Mouse (Mus musculus) stomach, embryonic 14.5 days (tissue): Measurements from ENCODE around the gene Adssl1. TPM values are rescaled to one million over a fixed set of nuclear protein-coding genes. Genes with fewer than 3 reads are reported as not detected.

Experiments
- ATAC-seq: fragments of 200-750 bp; cut with Nextera tagmentation; 2 replicates; pipeline ENCODE4 v1.8.0; 2017; ENCODE audit warnings: low read depth, moderate TSS enrichment; ENCODE audit not compliant: insufficient number of reproducible peaks, insufficient read depth, low FRiP score
- H3K27ac ChIP-seq: fragments of 300-500 bp; sonication (generic); 2 replicates; pipeline ENCODE4 v1.5.1; 2014; ENCODE audit warnings: mild to moderate bottlenecking, low read length, moderate library complexity, mixed read lengths
- H3K27me3 ChIP-seq: fragments of 300-500 bp; sonication (generic); 2 replicates; pipeline ENCODE4 v1.6.1; 2014; ENCODE audit warnings: low read length, control low read depth, mixed read lengths; ENCODE audit not compliant: control insufficient read depth, insufficient read depth
- H3K36me3 ChIP-seq: fragments of 300-500 bp; sonication (generic); 2 replicates; pipeline ENCODE4 v1.6.1; 2014; ENCODE audit warnings: mild to moderate bottlenecking, control low read depth, low read length, moderate library complexity, mixed read lengths; ENCODE audit not compliant: control insufficient read depth, insufficient read depth
- H3K4me1 ChIP-seq: fragments of 300-500 bp; sonication (generic); 2 replicates; pipeline ENCODE4 v1.6.1; 2014; ENCODE audit warnings: low read length, control low read depth, mixed read lengths; ENCODE audit not compliant: control insufficient read depth, insufficient read depth
- H3K4me2 ChIP-seq: fragments of 300-500 bp; sonication (generic); replicated peaks from 2 replicates; pipeline ENCODE4 v1.6.1; 2014; ENCODE audit warnings: low read depth, low read length, control low read depth
- H3K4me3 ChIP-seq: fragments of 300-500 bp; sonication (generic); 2 replicates; pipeline ENCODE4 v1.5.1; 2014; ENCODE audit warnings: low read depth, low read length, control low read depth
- H3K9ac ChIP-seq: fragments of 300-500 bp; sonication (generic); replicated peaks from 2 replicates; pipeline ENCODE4 v1.6.1; 2014; ENCODE audit warnings: low read depth, mild to moderate bottlenecking, control low read depth, low read length, moderate library complexity, mixed read lengths
- H3K9me3 ChIP-seq: fragments of 300-500 bp; sonication (generic); 2 replicates; pipeline ENCODE4 v1.6.1; 2016; ENCODE audit warnings: low read depth, low read length, control low read depth; ENCODE audit not compliant: control insufficient read depth
- WGBS: fragments of 180-500 bp; shearing (Covaris S2); extraction: QIAGEN DNeasy Blood & Tissue Kit; methylation state at CpG from one replicate; pipeline ENCODE4 v1.1.7; 2014; 5-methylcytosine and 5-hydroxymethylcytosine counted together
- polyA plus RNA-seq: library from polyadenylated mRNA; unstranded; fragments of >200 nt; fragmentation: Nextera tagmentation; extraction: Ambion mirVana; gene quantifications from 2 replicates; pipeline ENCODE4 v1.2.1, GENCODE M21; 2014

The Adssl1 gene
- polyA plus RNA-seq, 1 experiment from 2014 or later = 3.1 TPM

DNA sequence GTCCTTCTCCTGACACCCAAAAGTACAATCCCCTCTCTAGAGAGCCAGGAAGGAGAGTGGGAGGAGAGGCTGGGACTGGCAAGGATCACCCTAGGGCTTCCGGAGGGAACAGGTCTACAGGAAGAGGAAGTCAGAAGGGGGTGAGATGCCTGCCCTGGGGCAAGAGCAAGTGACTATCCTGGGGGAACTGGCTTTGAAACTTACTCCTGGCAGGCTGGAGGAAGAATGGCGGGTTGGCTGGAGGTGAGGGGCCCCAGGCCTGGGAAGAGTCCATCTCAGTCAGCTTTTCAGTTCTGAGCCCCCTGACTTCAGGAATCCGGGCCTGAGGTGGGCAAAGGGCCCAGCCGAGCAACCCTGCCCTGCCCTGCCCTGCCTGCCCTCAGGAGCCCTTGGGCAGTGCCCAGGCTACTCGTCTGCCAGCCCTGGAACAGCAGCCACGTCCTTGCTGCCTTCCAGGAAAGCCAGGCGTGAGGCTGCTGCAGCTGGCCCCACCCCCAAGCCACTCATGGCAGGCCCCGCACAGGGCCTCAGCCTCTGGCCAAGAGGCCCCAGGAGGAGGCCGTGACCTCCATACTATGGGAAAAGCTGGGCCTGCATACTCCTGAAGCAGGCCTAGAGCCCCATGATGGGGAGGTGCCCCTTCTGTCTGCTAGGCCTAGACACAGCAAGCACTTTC lies 51.0 kb downstream of the Adssl1 start:
- Histone ChIP-seq H3K9me3 (no peaks in the 10 kb centered on the region), H3K27ac (no peak overlapping the region; the same call in 1 of the 2 replicates), H3K36me3 (peaks cover 50% of the 10 kb centered on the region), H3K27me3 (no peaks in the 10 kb centered on the region), H3K4me3 (no peak overlapping the region), H3K9ac (0 out of 2 replicates have a peak overlapping the region, but pooled peaks have one; percentile 22), H3K4me1 (peaks cover 52% of the 10 kb centered on the region), H3K4me2 (peak overlapping the region; percentile 95; the same call in 1 of the 2 replicates)
- 38% methylated on average over 9 of the region's 9 CpGs for WGBS
- no peak for ATAC-seq

- no peaks in the 10 kb centered on the region for H3K9me3 ChIP-seq
- H3K4me1 ChIP-seq = peaks cover 47% of the 10 kb centered on the region
- peak overlapping the region; percentile 95 for H3K4me2 ChIP-seq
- H3K4me3 ChIP-seq = 0 out of 2 replicates have a peak overlapping the region, but pooled peaks have one; percentile 98
- 71% methylated on average over 7 of the region's 7 CpGs for WGBS
- H3K9ac ChIP-seq = 0 out of 2 replicates have a peak overlapping the region, but pooled peaks have one; percentile 100
- H3K27me3 ChIP-seq = no peaks in the 10 kb centered on the region
- H3K27ac ChIP-seq = no peak overlapping the region; the same call in 1 of the 2 replicates
- no peak for ATAC-seq
- H3K36me3 ChIP-seq = peaks cover 45% of the 10 kb centered on the region
These were observed 52.0 kb downstream of the Adssl1 start for GRCm38 (mm10) chr12:112671891-112672290.

- no peak for ATAC-seq
- Histone ChIP-seq H3K4me3 (peak overlapping the region; percentile 98), H3K36me3 (peaks cover 34% of the 10 kb centered on the region), H3K9ac (peak overlapping the region; percentile 100), H3K27ac (peak overlapping the region; percentile 98), H3K4me2 (peak overlapping the region; percentile 95), H3K9me3 (no peaks in the 10 kb centered on the region), H3K4me1 (peaks cover 52% of the 10 kb centered on the region), H3K27me3 (no peaks in the 10 kb centered on the region)
- WGBS = 3% methylated on average over 21 of the region's 21 CpGs
These were observed 53.1 kb downstream of the Adssl1 start for GRCm38 (mm10) chr12:112672744-112673575.

DNA sequence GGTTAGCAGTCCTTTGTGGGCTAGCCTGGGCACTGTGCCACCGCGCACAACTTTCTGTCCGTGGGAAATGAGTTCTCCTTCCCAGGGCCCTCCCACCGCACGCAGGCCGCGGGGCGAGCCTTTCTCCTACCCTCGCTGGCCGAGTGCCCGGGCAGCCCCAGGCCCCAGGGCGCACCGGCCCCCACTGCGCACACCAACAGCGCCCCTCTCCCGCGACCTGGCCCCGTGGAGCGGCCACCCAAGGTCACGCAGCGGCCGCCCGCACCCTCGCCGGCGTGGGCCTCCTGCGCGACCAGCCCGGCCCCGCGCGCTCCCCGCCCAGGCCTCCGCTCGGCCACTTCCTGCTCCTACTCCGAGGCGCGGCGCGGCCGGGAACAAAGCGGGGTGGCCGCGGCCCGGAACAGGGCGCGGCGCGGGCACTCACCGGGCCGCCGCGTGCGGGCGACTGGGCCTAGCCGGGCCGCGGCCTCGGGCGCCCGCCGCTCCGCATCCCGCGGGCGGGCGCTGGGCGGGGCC lies 53.8 kb downstream of the Adssl1 start:
- peak overlapping the region; percentile 100 for H3K9ac ChIP-seq
- under 1% methylated on average over 40 of the region's 68 CpGs for WGBS
- H3K27ac ChIP-seq = peak overlapping the region; percentile 98
- H3K4me2 ChIP-seq = peak overlapping the region; percentile 95
- no peak for ATAC-seq
- peaks cover 53% of the 10 kb centered on the region for H3K4me1 ChIP-seq
- H3K36me3 ChIP-seq = peaks cover 27% of the 10 kb centered on the region; the same call in 1 of the 2 replicates
- no peaks in the 10 kb centered on the region for H3K27me3 ChIP-seq
- H3K4me3 ChIP-seq = peak overlapping the region; percentile 98
- H3K9me3 ChIP-seq = no peaks in the 10 kb centered on the region

GRCm38 (mm10) chr12:112674132-112675011 lies 54.5 kb downstream of the Adssl1 start, which contains the start of gene Akt1:
Gene Akt1, minus strand, starts transcription at chr12:112674884.
- peaks cover 54% of the 10 kb centered on the region for H3K4me1 ChIP-seq
- H3K36me3 ChIP-seq = peaks cover 21% of the 10 kb centered on the region; the same call in 1 of the 2 replicates
- H3K4me3 ChIP-seq = peak within 1 kb of the TSS; percentile 98
- no peaks in the 10 kb centered on the region for H3K27me3 ChIP-seq
- H3K9ac ChIP-seq = peak within 1 kb of the TSS; percentile 100
- H3K27ac ChIP-seq = peak within 1 kb of the TSS; percentile 98
- under 1% methylated on average over 68 of the region's 70 CpGs for WGBS
- H3K9me3 ChIP-seq = no peaks in the 10 kb centered on the region
- peak; percentile 43 for ATAC-seq
- peak within 1 kb of the TSS; percentile 95 for H3K4me2 ChIP-seq

- Histone ChIP-seq H3K9me3 (no peaks in the 10 kb centered on the region), H3K36me3 (peaks cover 11% of the 10 kb centered on the region; the same call in 1 of the 2 replicates), H3K27me3 (no peaks in the 10 kb centered on the region), H3K27ac (peak overlapping the region; percentile 98), H3K4me1 (peaks cover 55% of the 10 kb centered on the region), H3K4me3 (peak overlapping the region; percentile 98), H3K4me2 (peak overlapping the region; percentile 95), H3K9ac (peak overlapping the region; percentile 28)
- ATAC-seq = peak; percentile 19; the same call in 1 of the 2 replicates
- 17% methylated on average over 18 of the region's 18 CpGs for WGBS
These were observed 55.6 kb downstream of the Adssl1 start for GRCm38 (mm10) chr12:112675245-112676035.

DNA sequence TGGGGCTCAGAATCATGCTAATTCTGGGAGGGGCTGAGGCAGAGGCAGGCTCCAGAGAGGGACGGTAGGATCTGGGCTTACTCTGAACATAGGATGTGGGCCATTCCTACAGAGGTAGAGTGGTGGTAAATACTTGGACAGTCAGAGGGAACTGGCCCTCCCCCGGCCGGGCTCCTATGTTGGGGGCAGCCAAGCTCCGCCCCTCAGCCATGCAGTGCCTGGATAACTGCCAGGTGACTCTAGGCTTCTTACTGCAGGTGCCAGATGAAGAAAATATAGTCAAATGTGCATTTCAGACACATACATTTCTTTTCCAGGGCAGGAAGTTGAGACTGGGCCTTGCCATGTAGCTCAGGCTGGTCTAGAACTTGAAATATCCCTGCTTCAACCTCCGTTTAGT lies 57.2 kb downstream of the Adssl1 start:
- ATAC-seq = no peak
- H3K27ac ChIP-seq = no peak overlapping the region
- H3K4me1 ChIP-seq = peaks cover 39% of the 10 kb centered on the region
- no peak overlapping the region for H3K4me3 ChIP-seq
- H3K36me3 ChIP-seq = no peaks in the 10 kb centered on the region; the same call in 1 of the 2 replicates
- no peak overlapping the region for H3K4me2 ChIP-seq
- H3K9me3 ChIP-seq = no peaks in the 10 kb centered on the region
- WGBS = 50% methylated on average over 5 of the region's 5 CpGs
- H3K27me3 ChIP-seq = no peaks in the 10 kb centered on the region
- H3K9ac ChIP-seq = no peak overlapping the region
